Mouse (Mus musculus): ENCODE measurements at regions not wholly inside any gene's neighbourhood (a gene's known extent, or its start where the extent isn't known, plus 50 kb on each side); places are given as distances from the start of the nearest gene placed in this dataset.

GRCm38 (mm10) chr5:83533901-83534300, 178.9 kb upstream of the Tecrl start:
- POLR2A ChIA-PET: no interaction called here
- CTCF ChIA-PET: no interaction called here

GRCm38 (mm10) chr5:83518661-83519060, 163.7 kb upstream of the Tecrl start:
- ChIA-PET CTCF (no interaction called here), POLR2A (no interaction called here)

- POLR2A ChIA-PET: no interaction called here
- CTCF ChIA-PET: no interaction called here
These were observed 129.1 kb upstream of the Tecrl start for GRCm38 (mm10) chr5:83484135-83484534.

- CTCF ChIA-PET: interaction anchor here in 1 of 4 experiments (1.0 to 1.5 kb wide), 2 partner anchors 9 to 1094 kb away, joined by 4 to 10 read pairs; no protein-coding TSS in a partner anchor
- POLR2A ChIA-PET: no interaction called here
These were observed 85.3 kb upstream of the Tecrl start for GRCm38 (mm10) chr5:83440259-83440658.

GRCm38 (mm10) chr5:83436510-83436909, 81.5 kb upstream of the Tecrl start:
- ChIA-PET CTCF (no interaction called here), POLR2A (no interaction called here)

- CTCF ChIA-PET: no interaction called here
- POLR2A ChIA-PET: interaction anchor here in 1 of 4 experiments (0.7 kb wide), 1 partner anchor 256 kb away, joined by 5 read pairs; no protein-coding TSS in a partner anchor
These were observed 66.7 kb upstream of the Tecrl start for GRCm38 (mm10) chr5:83421708-83422107.

- POLR2A ChIA-PET: no interaction called here
- CTCF ChIA-PET: interaction anchor here in 1 of 4 experiments (0.6 kb wide), 1 partner anchor 182 kb away, joined by 3 read pairs; no protein-coding TSS in a partner anchor
These were observed 55.2 kb upstream of the Tecrl start for GRCm38 (mm10) chr5:83410221-83410620.

GRCm38 (mm10) chr5:83405266-83405954, 50.4 kb upstream of the Tecrl start:
- ChIA-PET POLR2A (no interaction called here), CTCF (no interaction called here)
